Mouse (Mus musculus) urinary bladder, postnatal 25 days (tissue): ENCODE measurements around the gene Smarce1.

Experiments
- DNase-seq: peaks from one replicate; pipeline ENCODE4 v3.0.0; 2022; ENCODE audit warnings: low spot score

Smarce1 gene

DNA sequence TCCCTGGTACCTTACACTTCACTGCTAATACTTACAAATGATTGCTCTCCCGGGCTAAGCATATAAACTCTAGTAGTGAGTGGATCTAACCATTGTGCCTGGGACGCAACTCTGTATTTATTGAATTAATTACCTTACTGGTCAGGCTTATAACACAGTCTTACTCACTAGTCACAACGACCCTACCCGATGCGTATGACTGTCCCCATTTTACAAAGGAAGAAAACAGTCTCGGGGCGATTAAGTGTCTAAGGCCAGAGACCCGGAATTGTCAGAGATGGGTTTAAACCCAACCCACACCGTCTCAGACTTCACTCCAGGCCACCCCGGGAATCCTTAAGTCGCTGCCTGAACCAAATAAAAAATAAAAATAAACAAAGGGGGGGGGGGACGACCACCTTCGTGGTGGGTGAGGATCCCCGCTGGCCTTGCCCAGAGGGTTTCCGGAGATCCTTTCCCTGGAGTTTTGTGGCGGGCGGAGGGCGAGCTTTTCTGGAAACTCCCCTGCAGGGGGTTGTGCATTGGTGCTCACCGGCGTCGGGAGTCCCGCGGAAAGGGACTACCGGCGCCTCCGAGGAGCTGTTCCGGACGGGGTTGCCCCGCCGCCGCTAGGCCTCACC lies 1.1 kb downstream of the Smarce1 start:
- no peak for DNase-seq

- no peak for DNase-seq
These were observed 4.5 kb downstream of the Smarce1 start for GRCm38 (mm10) chr11:99226298-99226697.

DNA sequence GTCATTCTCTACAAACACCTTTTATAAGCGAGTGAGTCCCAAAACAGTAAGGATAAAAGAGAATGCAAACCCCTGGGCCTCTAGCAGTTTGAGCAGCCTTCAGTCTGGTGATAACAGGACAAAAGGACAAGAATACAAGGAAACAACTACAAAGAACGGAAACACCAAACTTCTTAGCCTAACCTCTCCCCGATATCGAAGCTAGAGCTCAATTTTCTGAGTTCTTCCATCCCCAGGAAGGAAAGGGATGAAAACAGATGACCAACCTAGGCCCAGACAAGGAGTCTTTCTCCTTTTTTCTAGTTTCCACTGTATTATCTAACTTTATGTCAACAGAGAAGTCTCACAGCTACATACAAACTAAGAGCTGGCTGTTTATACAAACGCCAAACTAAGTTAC lies 7.5 kb downstream of the Smarce1 start:
- DNase-seq: no peak

GRCm38 (mm10) chr11:99221811-99222210 lies 9.0 kb downstream of the Smarce1 start:
- DNase-seq: no peak

DNA sequence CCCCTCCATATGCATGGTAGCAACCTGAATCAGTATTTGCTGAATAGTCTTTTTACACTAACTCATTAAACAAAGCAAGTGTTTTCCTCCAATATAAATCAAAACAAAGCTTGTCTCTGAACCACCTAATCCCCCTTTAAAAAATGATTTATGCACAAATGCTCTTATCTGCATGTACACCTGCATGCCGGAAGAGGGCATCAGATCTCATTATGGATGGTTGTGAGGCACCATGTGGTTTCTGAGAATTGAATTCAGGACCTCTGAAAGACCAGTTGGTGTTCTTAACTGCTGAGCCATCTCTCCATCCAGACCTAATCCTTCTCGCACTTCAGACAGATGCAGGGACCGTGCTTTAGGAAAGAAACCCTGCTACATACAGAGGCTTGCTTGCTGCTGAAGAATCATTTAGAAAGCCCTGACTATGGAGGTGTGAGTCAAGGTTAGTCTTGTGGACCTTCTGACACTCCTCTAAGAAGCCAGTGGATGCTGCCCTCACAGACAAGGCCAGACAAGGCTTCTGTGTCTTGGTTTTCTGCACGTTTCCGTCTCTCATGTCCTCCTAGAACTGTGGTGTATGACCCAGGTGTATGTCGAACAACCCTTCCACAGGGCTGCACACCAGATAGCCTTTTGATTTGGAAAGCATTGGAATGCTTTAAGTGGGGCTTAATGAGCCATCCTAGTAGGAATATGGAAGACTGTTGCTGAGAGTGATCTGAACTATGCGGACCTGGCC lies 13.4 kb downstream of the Smarce1 start:
- DNase-seq: no peak

- no peak for DNase-seq
These were observed 14.6 kb downstream of the Smarce1 start for GRCm38 (mm10) chr11:99216181-99216580.

- DNase-seq: no peak
These were observed 18.1 kb downstream of the Smarce1 start for GRCm38 (mm10) chr11:99212693-99213092.

- no peak for DNase-seq
These were observed 18.9 kb downstream of the Smarce1 start for GRCm38 (mm10) chr11:99211964-99212363.

DNA sequence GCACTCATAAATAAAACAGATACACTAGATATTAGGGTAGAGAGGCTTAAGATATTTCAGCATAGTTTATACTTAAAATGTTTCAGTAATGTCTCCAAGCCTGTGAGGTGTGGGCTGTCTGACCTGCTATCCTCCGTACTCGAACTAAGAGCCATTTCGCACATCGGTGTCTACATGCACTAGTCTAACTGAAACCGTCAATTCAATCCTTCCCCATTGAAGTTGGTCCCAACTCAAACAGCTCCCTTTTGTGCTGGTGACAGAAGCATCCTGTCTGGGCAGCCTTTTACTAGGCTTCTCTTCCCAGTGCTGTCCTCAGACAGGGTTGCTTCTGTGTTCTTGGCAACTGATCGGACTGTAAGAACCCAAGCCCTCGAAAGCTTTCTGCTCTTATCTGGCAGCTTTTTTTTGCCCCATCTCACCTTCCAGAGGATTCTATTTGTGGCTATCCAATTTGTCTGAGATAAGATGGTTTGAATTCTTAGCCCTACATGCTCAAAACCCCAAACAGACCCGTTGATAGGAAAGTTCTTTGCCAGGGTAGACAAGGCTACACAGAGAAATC lies 22.6 kb downstream of the Smarce1 start:
- no peak for DNase-seq

GRCm38 (mm10) chr11:99207449-99207848 lies 23.4 kb downstream of the Smarce1 start:
- DNase-seq: no peak

DNA sequence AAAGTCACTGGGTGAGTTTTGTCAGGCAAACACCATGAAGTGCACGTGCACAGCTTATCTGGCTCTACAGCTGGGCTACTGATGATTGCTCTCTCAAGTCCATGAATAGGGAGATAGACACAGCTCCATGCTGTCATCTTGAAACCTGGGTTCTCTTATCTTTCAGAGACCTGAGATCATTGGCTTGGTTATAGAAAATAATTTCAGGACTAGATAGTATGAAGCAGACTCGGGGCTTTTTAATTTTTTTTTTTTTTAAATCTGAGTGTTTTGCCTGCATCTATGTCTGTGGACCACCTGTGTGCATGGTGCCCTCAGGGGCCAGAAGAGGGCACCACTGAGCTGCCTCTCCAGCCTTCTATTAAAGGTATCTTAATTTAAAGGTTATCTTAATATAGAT lies 23.9 kb downstream of the Smarce1 start:
- no peak for DNase-seq

- peak; percentile 56 for DNase-seq
These were observed 41.6 kb downstream of the Smarce1 start for GRCm38 (mm10) chr11:99189154-99189582.

DNA sequence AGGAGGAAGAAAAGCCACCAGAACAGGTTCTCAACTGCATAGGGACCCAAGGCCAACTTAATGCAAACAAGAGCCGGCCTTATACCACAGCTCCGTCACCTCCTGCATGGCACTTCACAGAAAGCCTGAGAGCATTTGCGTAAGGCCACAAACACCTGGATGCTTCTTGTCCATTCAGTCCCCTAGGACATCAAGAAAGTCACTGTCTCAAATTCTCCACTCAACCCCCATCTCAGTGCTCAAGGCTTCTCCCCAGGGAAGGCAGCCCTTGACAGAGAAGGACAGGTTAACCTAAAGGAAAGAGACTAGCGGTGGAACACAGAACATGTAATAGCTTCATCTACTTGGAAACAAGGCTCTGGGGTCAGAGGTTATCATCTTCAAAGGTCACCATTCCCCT lies 43.5 kb downstream of the Smarce1 start:
- DNase-seq: no peak

- DNase-seq: no peak
These were observed 44.0 kb downstream of the Smarce1 start for GRCm38 (mm10) chr11:99186836-99187235.

- DNase-seq: no peak
These were observed 48.2 kb downstream of the Smarce1 start for GRCm38 (mm10) chr11:99182575-99182974.

DNA sequence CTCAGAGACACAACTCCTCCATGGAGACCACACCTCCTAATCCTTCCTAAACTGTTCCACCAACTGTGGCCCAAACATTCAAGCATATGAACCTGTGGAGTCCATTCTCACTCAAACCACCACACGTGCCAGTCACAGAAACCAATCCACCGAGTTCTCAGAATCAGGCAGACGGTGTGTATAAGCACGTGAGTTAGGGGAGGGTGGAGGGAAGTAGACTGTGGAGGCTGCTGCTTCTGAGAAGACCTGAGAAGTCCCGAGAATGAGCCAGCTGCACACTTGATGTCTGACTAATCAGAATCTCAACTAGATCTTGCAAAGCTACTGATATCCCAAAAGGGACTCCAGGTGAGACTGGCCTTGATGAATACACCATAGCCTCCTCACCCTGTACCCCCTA lies 50.7 kb downstream of the Smarce1 start:
- no peak for DNase-seq

DNA sequence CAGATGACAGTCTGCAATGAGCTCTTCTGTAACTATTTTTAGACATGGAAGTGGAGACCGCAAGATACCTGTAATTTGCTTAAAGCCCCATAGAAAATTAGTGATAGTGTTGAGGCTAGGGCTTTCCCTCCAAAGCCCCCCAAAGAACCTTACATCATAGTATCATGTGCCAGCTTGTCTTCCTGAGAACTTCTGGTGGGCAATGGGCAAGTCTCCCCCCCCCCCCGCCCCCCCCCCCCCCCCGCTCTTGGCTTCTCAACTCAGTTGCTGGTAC lies 53.0 kb downstream of the Smarce1 start:
- DNase-seq: no peak

- no peak for DNase-seq
These were observed 53.5 kb downstream of the Smarce1 start for GRCm38 (mm10) chr11:99177054-99177924.

GRCm38 (mm10) chr11:99172002-99172401 lies 58.8 kb downstream of the Smarce1 start:
- no peak for DNase-seq

DNA sequence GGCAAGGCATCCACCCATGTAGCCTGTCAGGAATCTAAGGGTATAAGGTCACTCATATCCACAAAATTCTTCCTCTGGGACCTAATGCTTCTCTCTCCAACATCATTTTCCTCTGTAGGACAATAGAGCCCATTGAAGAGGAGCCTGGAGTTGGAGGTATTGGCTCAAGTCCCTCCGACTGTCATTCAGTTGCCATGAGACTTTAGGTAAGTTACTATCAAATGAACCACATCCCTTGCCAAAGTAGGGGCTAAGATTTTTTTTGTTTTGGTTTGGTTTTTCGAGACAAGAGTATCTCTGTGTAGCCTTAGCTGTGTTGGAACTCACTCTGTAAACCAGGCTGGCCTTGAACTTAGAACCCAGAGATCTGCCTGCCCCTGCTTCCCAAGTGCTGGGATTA lies 59.4 kb downstream of the Smarce1 start:
- no peak for DNase-seq

- no peak for DNase-seq
These were observed 60.1 kb downstream of the Smarce1 start for GRCm38 (mm10) chr11:99170547-99171267.

DNA sequence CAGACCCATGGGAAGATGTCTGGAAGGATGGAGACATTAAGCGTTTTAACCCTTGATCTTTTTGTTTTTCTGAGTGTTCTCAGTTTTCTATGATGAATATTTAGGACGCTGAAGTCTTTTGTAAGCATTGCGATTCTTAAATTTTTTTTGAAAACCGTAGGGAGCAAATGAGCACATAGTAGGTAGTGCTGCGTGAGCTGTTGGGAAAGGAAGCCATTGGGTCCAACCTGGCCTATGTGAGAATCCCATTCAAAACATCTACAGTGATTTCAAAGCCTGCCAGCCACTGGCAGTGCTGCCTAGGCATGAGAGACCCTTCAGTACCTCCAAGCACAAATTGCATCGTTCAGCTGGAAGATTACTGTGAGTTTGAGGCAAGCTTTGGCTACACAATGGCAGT lies 60.8 kb downstream of the Smarce1 start:
- no peak for DNase-seq
